Mouse (Mus musculus) retina, embryonic 14.5 days (tissue): Measurements from ENCODE around the gene Qrich1.

Experiments used
- DNase-seq: peaks from one replicate; pipeline ENCODE4 v3.0.0-alpha.2; 2015; ENCODE audit warnings: low spot score

Gene Qrich1

GRCm38 (mm10) chr9:108564131-108564530 lies 47.5 kb downstream of the Qrich1 start:
- no peak for DNase-seq

- no peak for DNase-seq
Observed at GRCm38 (mm10) chr9:108565881-108566814, 49.5 kb downstream of the Qrich1 start.

GRCm38 (mm10) chr9:108566815-108567776 lies 50.5 kb downstream of the Qrich1 start, which contains the start of gene Ndufaf3:
Gene Ndufaf3, minus strand, starts transcription at chr9:108567434.
- DNase-seq, result peak; percentile 96

- DNase-seq, result peak; percentile 17
Observed at GRCm38 (mm10) chr9:108567931-108568419, 51.4 kb downstream of the Qrich1 start.

- no peak for DNase-seq
Observed at GRCm38 (mm10) chr9:108568511-108568921, 51.9 kb downstream of the Qrich1 start.

GRCm38 (mm10) chr9:108569381-108570206 lies 53.0 kb downstream of the Qrich1 start, which contains the start of gene Dalrd3:
Gene Dalrd3, plus strand, starts transcription at chr9:108569886.
- peak; percentile 94 for DNase-seq

- peak; percentile 87 for DNase-seq
Observed at GRCm38 (mm10) chr9:108570207-108570896, 53.7 kb downstream of the Qrich1 start.

GRCm38 (mm10) chr9:108571401-108571973 lies 54.9 kb downstream of the Qrich1 start:
- no peak for DNase-seq

GRCm38 (mm10) chr9:108572321-108572720 lies 55.7 kb downstream of the Qrich1 start:
- no peak for DNase-seq

GRCm38 (mm10) chr9:108573774-108574690 lies 57.4 kb downstream of the Qrich1 start:
- peak; percentile 84 for DNase-seq

- no peak for DNase-seq
Observed at GRCm38 (mm10) chr9:108574921-108575320, 58.3 kb downstream of the Qrich1 start.

- DNase-seq, result no peak
Observed at GRCm38 (mm10) chr9:108575321-108576297, 59.0 kb downstream of the Qrich1 start.

- DNase-seq, result no peak
Observed at GRCm38 (mm10) chr9:108577025-108577424, 60.4 kb downstream of the Qrich1 start.

- DNase-seq, result peak; percentile 65
Observed at GRCm38 (mm10) chr9:108577934-108578544, 61.4 kb downstream of the Qrich1 start.

- peak; percentile 95 for DNase-seq
Observed at GRCm38 (mm10) chr9:108578545-108579343, 62.1 kb downstream of the Qrich1 start, which contains the start of gene Wdr6. Gene Wdr6, minus strand, starts transcription at chr9:108578739.

- DNase-seq, result no peak
Observed at GRCm38 (mm10) chr9:108579344-108579690, 62.7 kb downstream of the Qrich1 start.
